Mouse (Mus musculus) midbrain, postnatal 0 days (tissue): ENCODE measurements around the gene Gm20388. TPM values are rescaled to one million over a fixed set of nuclear protein-coding genes. Genes with fewer than 3 reads are reported as not detected.

ENCODE experiments used
- ATAC-seq: fragments of 200-750 bp; cut with Nextera tagmentation; 2 replicates; pipeline ENCODE4 v1.8.0; 2017; ENCODE audit warnings: moderate number of reproducible peaks, mild to moderate bottlenecking, moderate TSS enrichment, moderate library complexity; ENCODE audit not compliant: low FRiP score
- DNase-seq: peaks from one replicate; pipeline ENCODE4 v3.0.0-alpha.2; 2015; ENCODE audit warnings: low spot score
- H3K27ac ChIP-seq: fragments of 300-500 bp; sonication (generic); 2 replicates; pipeline ENCODE4 v1.5.1; 2014; ENCODE audit warnings: low read depth, mild to moderate bottlenecking, low read length, mixed read lengths
- H3K27me3 ChIP-seq: fragments of 300-500 bp; sonication (generic); 2 replicates; pipeline ENCODE4 v1.6.1; 2014; ENCODE audit warnings: low read length, control low read depth, mixed read lengths; ENCODE audit not compliant: insufficient read depth
- H3K36me3 ChIP-seq: fragments of 300-500 bp; sonication (generic); 2 replicates; pipeline ENCODE4 v1.6.1; 2014; ENCODE audit warnings: low read length, control low read depth, mixed read lengths; ENCODE audit not compliant: insufficient read depth
- H3K4me1 ChIP-seq: fragments of 300-500 bp; sonication (generic); 2 replicates; pipeline ENCODE4 v1.6.1; 2014; ENCODE audit warnings: mild to moderate bottlenecking, control low read depth, antibody characterized with exemption, low read length, mixed read lengths; ENCODE audit not compliant: insufficient read depth
- H3K4me2 ChIP-seq: fragments of 300-500 bp; sonication (generic); 2 replicates; pipeline ENCODE4 v1.6.1; 2014; ENCODE audit warnings: low read depth, mild to moderate bottlenecking, low read length, mixed read lengths; ENCODE audit not compliant: poor library complexity, severe bottlenecking
- H3K4me3 ChIP-seq: fragments of 300-500 bp; sonication (generic); 2 replicates; pipeline ENCODE4 v1.5.1; 2014; ENCODE audit warnings: low read depth, mild to moderate bottlenecking, low read length, moderate library complexity
- H3K9ac ChIP-seq: fragments of 300-500 bp; sonication (generic); replicated peaks from 2 replicates; pipeline ENCODE4 v1.6.1; 2014; ENCODE audit warnings: mild to moderate bottlenecking, low read length, moderate library complexity, mixed read lengths; ENCODE audit not compliant: poor library complexity, severe bottlenecking
- H3K9me3 ChIP-seq: fragments of 300-500 bp; sonication (generic); 2 replicates; pipeline ENCODE4 v1.6.1; 2016; ENCODE audit warnings: low read length, control low read depth
- CTCF ChIP-seq: IDR thresholded peaks from 2 replicates; pipeline ENCODE4 v1.5.1; 2016; ENCODE audit warnings: antibody characterized with exemption, mild to moderate bottlenecking
- WGBS: fragments of 180-500 bp; shearing (Covaris S2); extraction: QIAGEN DNeasy Blood & Tissue Kit; methylation state at CpG from one replicate; pipeline ENCODE4 v1.1.7; 2014; 5-methylcytosine and 5-hydroxymethylcytosine counted together
- polyA plus RNA-seq: library from polyadenylated mRNA; unstranded; fragments of >200 nt; fragmentation: Nextera tagmentation; extraction: Ambion mirVana; gene quantifications from 2 replicates; pipeline ENCODE4 v1.2.1, GENCODE M21; 2015
- total RNA-seq: library from RNA; depleted of rRNA; stranded (reverse); fragments of >200 nt; gene quantifications from 2 replicates; pipeline ENCODE4 v1.2.3, GENCODE M21; 2014

Gm20388 gene
- total and polyA plus RNA-seq, 2 experiments from 2014 or later: 74.2 TPM; not detected in 1

- DNase-seq (no peak), ATAC-seq (no peak)
- H3K27me3 ChIP-seq: no peaks in the 10 kb centered on the region
- H3K4me3 ChIP-seq: no peak overlapping the region
- TF ChIP-seq CTCF: no peak
- H3K36me3 ChIP-seq: peaks cover 25% of the 10 kb centered on the region
- H3K9me3 ChIP-seq: no peaks in the 10 kb centered on the region
- no peak overlapping the region for H3K27ac ChIP-seq
- no peak overlapping the region for H3K9ac ChIP-seq
- H3K4me2 ChIP-seq: no peak overlapping the region
- H3K4me1 ChIP-seq: no peaks in the 10 kb centered on the region
- WGBS: 100% methylated on average over 3 of the region's 3 CpGs
Observed at GRCm38 (mm10) chr8:121985673-121986072, 2075.0 kb downstream of the Gm20388 start.

GRCm38 (mm10) chr8:121987892-121988291, 2077.3 kb downstream of the Gm20388 start:
- Histone ChIP-seq H3K27me3 (no peaks in the 10 kb centered on the region), H3K27ac (no peak overlapping the region), H3K4me2 (no peak overlapping the region), H3K36me3 (peaks cover 28% of the 10 kb centered on the region), H3K9me3 (no peaks in the 10 kb centered on the region), H3K9ac (no peak overlapping the region), H3K4me1 (no peaks in the 10 kb centered on the region), H3K4me3 (no peak overlapping the region)
- DNase-seq (no peak), ATAC-seq (no peak)
- WGBS: 95% methylated on average over 5 of the region's 5 CpGs
- TF ChIP-seq CTCF: no peak

- peaks cover 25% of the 10 kb centered on the region; the same call in 1 of the 2 replicates for H3K36me3 ChIP-seq
- H3K4me3 ChIP-seq: no peak overlapping the region
- no peak overlapping the region for H3K4me2 ChIP-seq
- H3K9me3 ChIP-seq: no peaks in the 10 kb centered on the region
- ATAC-seq (no peak), DNase-seq (no peak)
- no peak for TF ChIP-seq CTCF
- WGBS: 80% methylated on average over 9 of the region's 9 CpGs
- H3K4me1 ChIP-seq: no peaks in the 10 kb centered on the region
- no peak overlapping the region for H3K9ac ChIP-seq
- no peak overlapping the region for H3K27ac ChIP-seq
- H3K27me3 ChIP-seq: no peaks in the 10 kb centered on the region
Observed at GRCm38 (mm10) chr8:121990506-121991255, 2080.0 kb downstream of the Gm20388 start.

GRCm38 (mm10) chr8:121991611-121992010, 2081.0 kb downstream of the Gm20388 start:
- H3K4me2 ChIP-seq: no peak overlapping the region
- ATAC-seq: no peak

GRCm38 (mm10) chr8:121992911-121993310, 2082.3 kb downstream of the Gm20388 start:
- DNase-seq: no peak
- H3K36me3 ChIP-seq: peaks cover 38% of the 10 kb centered on the region
- H3K27ac ChIP-seq: no peak overlapping the region
- H3K4me3 ChIP-seq: no peak overlapping the region
- no peaks in the 10 kb centered on the region for H3K27me3 ChIP-seq
- H3K9ac ChIP-seq: no peak overlapping the region
- no peak for ATAC-seq
- no peak for TF ChIP-seq CTCF
- H3K9me3 ChIP-seq: no peaks in the 10 kb centered on the region
- no peaks in the 10 kb centered on the region for H3K4me1 ChIP-seq
- WGBS: 95% methylated on average over 4 of the region's 4 CpGs
- no peak overlapping the region for H3K4me2 ChIP-seq

More at GRCm38 (mm10) chr8:121991611-121992010, 2081.0 kb downstream of the Gm20388 start:
- Histone ChIP-seq H3K9me3 (no peaks in the 10 kb centered on the region), H3K9ac (no peak overlapping the region), H3K27ac (no peak overlapping the region), H3K27me3 (no peaks in the 10 kb centered on the region), H3K36me3 (peaks cover 25% of the 10 kb centered on the region; the same call in 1 of the 2 replicates), H3K4me1 (no peaks in the 10 kb centered on the region), H3K4me3 (no peak overlapping the region)
- no peak for TF ChIP-seq CTCF
- WGBS: 91% methylated on average over 7 of the region's 7 CpGs
- no peak for DNase-seq

- no peaks in the 10 kb centered on the region for H3K27me3 ChIP-seq
- ATAC-seq (no peak), DNase-seq (no peak)
- no peak overlapping the region for H3K9ac ChIP-seq
- 91% methylated on average over 4 of the region's 4 CpGs for WGBS
- no peak overlapping the region for H3K27ac ChIP-seq
- peaks cover 47% of the 10 kb centered on the region for H3K36me3 ChIP-seq
- TF ChIP-seq CTCF: no peak
- no peak overlapping the region for H3K4me3 ChIP-seq
- no peaks in the 10 kb centered on the region for H3K9me3 ChIP-seq
- no peaks in the 10 kb centered on the region for H3K4me1 ChIP-seq
- no peak overlapping the region for H3K4me2 ChIP-seq
Observed at GRCm38 (mm10) chr8:121995112-121995511, 2084.5 kb downstream of the Gm20388 start.
